Mouse (Mus musculus) MEL (cell line): Measurements from ENCODE around the gene Camkv. TPM values are rescaled to one million over a fixed set of nuclear protein-coding genes. Genes with fewer than 3 reads are reported as not detected.

Experiments
- DNase-seq: peaks from one replicate; pipeline ENCODE4 v3.0.0; 2011; ENCODE audit warnings: low read depth, low spot score
- H3K27ac ChIP-seq: 2 replicates; pipeline ENCODE4 v1.5.1; 2012; ENCODE audit warnings: low read depth, mild to moderate bottlenecking, control low read depth, low read length, moderate library complexity; ENCODE audit not compliant: control insufficient read depth
- H3K27me3 ChIP-seq, 2 experiments: fragments of 150-350 bp in 1 of 2; sonication (generic) in 1 of 2; 2 replicates each; pipeline ENCODE4 v1.6.1; 2012; ENCODE audit warnings: low read length in 2 of 2, mild to moderate bottlenecking in 2 of 2, improper control_type of control experiment in 1 of 2, moderate library complexity in 1 of 2; ENCODE audit not compliant: insufficient read depth in 2 of 2, control insufficient read depth in 1 of 2
- H3K36me3 ChIP-seq, 2 experiments: 2 replicates each; pipeline ENCODE4 v1.6.1; 2012 to 2014; ENCODE audit warnings: low read length in 2 of 2, improper control_type of control experiment in 1 of 2, inconsistent platforms in 1 of 2, mild to moderate bottlenecking in 1 of 2; ENCODE audit not compliant: insufficient read depth in 2 of 2, control insufficient read depth in 1 of 2
- H3K4me1 ChIP-seq, 2 experiments: fragments of 150-350 bp in 1 of 2; sonication (generic) in 1 of 2; 2 replicates each; pipeline ENCODE4 v1.6.1; 2012; ENCODE audit warnings: low read length in 2 of 2, improper control_type of control experiment in 1 of 2, mild to moderate bottlenecking in 1 of 2; ENCODE audit not compliant: insufficient read depth in 2 of 2, control insufficient read depth in 1 of 2
- H3K4me3 ChIP-seq, 2 experiments: fragments of 150-350 bp in 1 of 2; sonication (generic) in 1 of 2; 2 replicates each; pipeline ENCODE4 v1.5.1; 2012; ENCODE audit warnings: low read depth in 2 of 2, low read length in 2 of 2, mild to moderate bottlenecking in 2 of 2, moderate library complexity in 2 of 2, control low read depth in 1 of 2, improper control_type of control experiment in 1 of 2; ENCODE audit not compliant: control insufficient read depth in 1 of 2, insufficient read depth in 1 of 2
- H3K79me2 ChIP-seq: 2 replicates; pipeline ENCODE4 v1.6.1; 2012; ENCODE audit warnings: mild to moderate bottlenecking, low read length, moderate library complexity; ENCODE audit not compliant: control insufficient read depth, poor library complexity, insufficient read depth
- H3K9ac ChIP-seq: 2 replicates; pipeline ENCODE4 v1.6.1; 2012; ENCODE audit warnings: low read depth, mild to moderate bottlenecking, control low read depth, low read length, moderate library complexity; ENCODE audit not compliant: control insufficient read depth, poor library complexity, severe bottlenecking
- H3K9me3 ChIP-seq: fragments of 150-350 bp; sonication (generic); replicated peaks from 2 replicates; pipeline ENCODE4 v1.6.1; 2012; ENCODE audit warnings: mild to moderate bottlenecking, low read length, improper control_type of control experiment, moderate library complexity; ENCODE audit not compliant: insufficient read depth
- E2F4 ChIP-seq: IDR thresholded peaks from 2 replicates; pipeline ENCODE4 v1.6.1; 2011; ENCODE audit warnings: low read depth, low read length, improper control_type of control experiment, borderline replicate concordance
- EP300 ChIP-seq, 2 experiments: IDR thresholded peaks; 2 replicates each; pipeline ENCODE4 v1.6.1; 2011; ENCODE audit warnings: improper control_type of control experiment in 2 of 2, low read length in 2 of 2, low read depth in 1 of 2, mild to moderate bottlenecking in 1 of 2
- GATA1 ChIP-seq: IDR thresholded peaks from 2 replicates; pipeline ENCODE4 v1.6.1; 2011; ENCODE audit warnings: low read depth, low read length, improper control_type of control experiment
- HCFC1 ChIP-seq: IDR thresholded peaks from 2 replicates; pipeline ENCODE4 v1.6.1; 2012; ENCODE audit warnings: low read depth, mild to moderate bottlenecking, inconsistent platforms, low read length, improper control_type of control experiment, moderate library complexity
- MAFK ChIP-seq: IDR thresholded peaks from 2 replicates; pipeline ENCODE4 v1.6.1; 2011; ENCODE audit warnings: low read depth, mild to moderate bottlenecking, low read length, improper control_type of control experiment, borderline replicate concordance
- MEF2A ChIP-seq: IDR thresholded peaks from 2 replicates; pipeline ENCODE4 v1.6.1; 2014; ENCODE audit warnings: low read depth, mild to moderate bottlenecking, inconsistent platforms, low read length, improper control_type of control experiment; ENCODE audit not compliant: poor library complexity, insufficient replicate concordance, severe bottlenecking; ENCODE audit errors: extremely low read depth
- MYB ChIP-seq: IDR thresholded peaks from 2 replicates; pipeline ENCODE4 v1.6.1; 2011; ENCODE audit warnings: mild to moderate bottlenecking, low read depth, low read length, improper control_type of control experiment
- NELFE ChIP-seq: IDR thresholded peaks from 2 replicates; pipeline ENCODE4 v1.6.1; 2011; ENCODE audit warnings: low read depth, low read length, improper control_type of control experiment
- POLR2A ChIP-seq, 2 experiments: IDR thresholded peaks; 2 replicates each; pipeline ENCODE4 v1.6.1; 2011 to 2012; ENCODE audit warnings: low read length in 2 of 2, mild to moderate bottlenecking in 2 of 2, control low read depth in 1 of 2, improper control_type of control experiment in 1 of 2, low read depth in 1 of 2, moderate library complexity in 1 of 2; ENCODE audit not compliant: control insufficient read depth in 1 of 2, insufficient read depth in 1 of 2, poor library complexity in 1 of 2
- RCOR1 ChIP-seq: IDR thresholded peaks from 2 replicates; pipeline ENCODE4 v1.6.1; 2012; ENCODE audit warnings: low read depth, mild to moderate bottlenecking, inconsistent platforms, low read length, improper control_type of control experiment
- TBP ChIP-seq: IDR thresholded peaks from 2 replicates; pipeline ENCODE4 v1.8.0; 2011; ENCODE audit warnings: low read depth, low read length, improper control_type of control experiment
- ZKSCAN1 ChIP-seq: IDR thresholded peaks from 2 replicates; pipeline ENCODE4 v1.6.1; 2012; ENCODE audit warnings: low read depth, mild to moderate bottlenecking, inconsistent platforms, low read length, improper control_type of control experiment, moderate library complexity
- polyA plus RNA-seq, 2 experiments: library from polyadenylated mRNA; stranded (reverse) in 1 of 2; unstranded in 1 of 2; fragments of >175 nt in 1 of 2; fragments of >200 nt in 1 of 2; gene quantifications; 2 replicates each; pipeline versions ENCODE4 v1.2.1 to v1.2.4; 2012; ENCODE audit warnings: low replicate concordance in 2 of 2, low read depth in 1 of 2; ENCODE audit not compliant: insufficient read length in 2 of 2, insufficient read depth in 1 of 2, missing spikeins in 1 of 2
- total RNA-seq: library from RNA; depleted of rRNA; stranded (reverse); fragments of 300-350 nt; gene quantifications from 2 replicates; pipeline ENCODE4 v1.2.3, GENCODE M21; 2012; rRNA removed

The Camkv gene
- total and polyA plus RNA-seq, 3 experiments: 0.08 to 0.14 TPM; not detected in 1

- Histone ChIP-seq H3K27ac (no peak overlapping the region), H3K27me3 (no peaks in the 10 kb centered on the region), H3K79me2 (no peaks in the 10 kb centered on the region), H3K9me3 (no peaks in the 10 kb centered on the region), H3K36me3 (peaks cover 0 to 8% of the 10 kb centered on the region in 2 experiments; a peak in 2 of 4 replicates), H3K9ac (no peak overlapping the region), H3K4me3 (no peak overlapping the region), H3K4me1 (peaks cover 5 to 15% of the 10 kb centered on the region in 2 experiments)
- TF ChIP-seq GATA1 (peak; percentile 69), MAFK (no peak)
- DNase-seq: peak; percentile 56
Measured at GRCm38 (mm10) chr9:107994464-107994863, 59.0 kb downstream of the Camkv start.

- TF ChIP-seq EP300 (IDR thresholded peaks at IDR 0.05; ENCODE audit: low read depth in 1 of 2, low read length in 2 of 2) (no peak), HCFC1 (no peak), E2F4 (no peak)
- TF ChIP-seq, all 39 proteins: peak for 0
- Histone ChIP-seq H3K27ac (no peak overlapping the region), H3K79me2 (no peaks in the 10 kb centered on the region), H3K9me3 (no peaks in the 10 kb centered on the region), H3K4me1 (peaks cover 0 to 10% of the 10 kb centered on the region in 2 experiments; a peak in 1 of 4 replicates), H3K36me3 (peaks cover 0 to 4% of the 10 kb centered on the region in 2 experiments; a peak in 2 of 4 replicates), H3K27me3 (no peaks in the 10 kb centered on the region), H3K9ac (no peak overlapping the region), H3K4me3 (no peak overlapping the region)
- no peak for DNase-seq
Measured at GRCm38 (mm10) chr9:107995513-107995912, 60.0 kb downstream of the Camkv start.

GRCm38 (mm10) chr9:107996049-107996448 lies 60.6 kb downstream of the Camkv start, which contains the start of gene Gm20662:
TSS of gene Gm20662 (plus strand) at chr9:107996349.
- Histone ChIP-seq H3K9me3 (no peaks in the 10 kb centered on the region), H3K27me3 (no peaks in the 10 kb centered on the region), H3K4me3 (no peak within 1 kb of the TSS), H3K27ac (no peak within 1 kb of the TSS), H3K9ac (no peak within 1 kb of the TSS), H3K4me1 (peaks cover 0 to 10% of the 10 kb centered on the region in 2 experiments; a peak in 1 of 4 replicates), H3K79me2 (no peaks in the 10 kb centered on the region), H3K36me3 (peaks cover 0 to 4% of the 10 kb centered on the region in 2 experiments; a peak in 2 of 4 replicates)
- no peak for DNase-seq
- TF ChIP-seq MEF2A (no peak), ZKSCAN1 (no peak), HCFC1 (no peak), RCOR1 (no peak), TBP (no peak), NELFE (no peak), POLR2A (IDR thresholded peaks at IDR 0.05; ENCODE audit: control insufficient read depth in 1 of 2, insufficient read depth in 1 of 2, low read depth in 1 of 2, low read length in 2 of 2, poor library complexity in 1 of 2) (no peak), MYB (no peak)

Other genes with a start within 250 kb of the Camkv start
- not detected in 2 replicates for gene Sema3f, start 225.2 kb upstream of the Camkv start, total RNA-seq
- not detected for gene Sema3f, start 225.2 kb upstream of the Camkv start, polyA plus RNA-seq
- 80.2 and 87.6 TPM in 2 replicates for gene Rbm5, start 164.7 kb upstream of the Camkv start, total RNA-seq
- gene Rbm5, start 164.7 kb upstream of the Camkv start, polyA plus RNA-seq: 100 to 1,000 TPM; 125 to 143 TPM
- 54.2 and 55.8 TPM in 2 replicates for gene Rbm6, start 62.4 kb upstream of the Camkv start, total RNA-seq
- gene Rbm6, start 62.4 kb upstream of the Camkv start, polyA plus RNA-seq: 100 to 1,000 TPM in 1 of 2 experiments, 10 to 100 TPM in 1; 55.7 to 521 TPM
- gene Mon1a, start 47.5 kb upstream of the Camkv start, total RNA-seq: 10.1 and 11.5 TPM in 2 replicates
- 10 to 100 TPM in 1 of 2 experiments, not detected in 1; 13.5 TPM for gene Mon1a, start 47.5 kb upstream of the Camkv start, polyA plus RNA-seq
- gene Mst1r, start 28.8 kb upstream of the Camkv start, total RNA-seq: 136 and 149 TPM in 2 replicates
- 100 to 1,000 TPM in 1 of 2 experiments, not detected in 1; 133 TPM for gene Mst1r, start 28.8 kb upstream of the Camkv start, polyA plus RNA-seq
- gene Actl11, start 7.2 kb upstream of the Camkv start, total RNA-seq: not detected in 2 replicates
- gene Actl11, start 7.2 kb upstream of the Camkv start, polyA plus RNA-seq: not detected
- 37.3 and 43.6 TPM in 2 replicates for gene Traip, start 14.5 kb downstream of the Camkv start, total RNA-seq
- 10 to 100 TPM in 1 of 2 experiments, not detected in 1; 65.2 TPM for gene Traip, start 14.5 kb downstream of the Camkv start, polyA plus RNA-seq
- 15.8 and 18.1 TPM in 2 replicates for gene Uba7, start 39.8 kb downstream of the Camkv start, total RNA-seq
- gene Uba7, start 39.8 kb downstream of the Camkv start, polyA plus RNA-seq: 10 to 100 TPM in 1 of 2 experiments, not detected in 1; 44.1 TPM
- 0.26 and 0.35 TPM in 2 replicates for gene Gm20661, start 47.4 kb downstream of the Camkv start, total RNA-seq
- under 1 TPM in 1 of 2 experiments, not detected in 1; 0.85 TPM for gene Gm20661, start 47.4 kb downstream of the Camkv start, polyA plus RNA-seq
- 54.1 and 65.3 TPM in 2 replicates for gene Inka1, start 50.2 kb downstream of the Camkv start, total RNA-seq
- 10 to 100 TPM in 1 of 2 experiments, not detected in 1; 60.7 TPM for gene Inka1, start 50.2 kb downstream of the Camkv start, polyA plus RNA-seq
- 0.65 and 1.5 TPM in 2 replicates for gene Cdhr4, start 56.8 kb downstream of the Camkv start, total RNA-seq
- 1 to 10 TPM in 1 of 2 experiments, not detected in 1; 4.4 TPM for gene Cdhr4, start 56.8 kb downstream of the Camkv start, polyA plus RNA-seq
- 0.62 and 0.73 TPM in 2 replicates for gene Gm20662, start 60.7 kb downstream of the Camkv start, total RNA-seq
- gene Gm20662, start 60.7 kb downstream of the Camkv start, polyA plus RNA-seq: 1 to 10 TPM in 1 of 2 experiments, not detected in 1; 1.2 TPM
- gene Ip6k1, start 66.8 kb downstream of the Camkv start, total RNA-seq: 35.5 and 37.2 TPM in 2 replicates
- gene Ip6k1, start 66.8 kb downstream of the Camkv start, polyA plus RNA-seq: 10 to 100 TPM; 31.8 to 59.1 TPM
- gene Gmppb, start 113.6 kb downstream of the Camkv start, total RNA-seq: 38.1 and 50.4 TPM in 2 replicates
- 10 to 100 TPM in 1 of 2 experiments, not detected in 1; 26.2 TPM for gene Gmppb, start 113.6 kb downstream of the Camkv start, polyA plus RNA-seq
- gene Amigo3, start 117.5 kb downstream of the Camkv start, total RNA-seq: 1.2 and 2.2 TPM in 2 replicates
- 1 to 10 TPM in 1 of 2 experiments, not detected in 1; 3.4 TPM for gene Amigo3, start 117.5 kb downstream of the Camkv start, polyA plus RNA-seq
- 1.6 and 4.6 TPM in 2 replicates for gene Mst1, start 144.8 kb downstream of the Camkv start, total RNA-seq
- gene Mst1, start 144.8 kb downstream of the Camkv start, polyA plus RNA-seq: 1 to 10 TPM in 1 of 2 experiments, not detected in 1; 10.0 TPM
- 24.9 and 28.5 TPM in 2 replicates for gene Rnf123, start 147.7 kb downstream of the Camkv start, total RNA-seq
- 10 to 100 TPM in 1 of 2 experiments, not detected in 1; 74.8 TPM for gene Rnf123, start 147.7 kb downstream of the Camkv start, polyA plus RNA-seq
- gene Apeh, start 158.9 kb downstream of the Camkv start, total RNA-seq: 57.5 and 76.1 TPM in 2 replicates
- gene Apeh, start 158.9 kb downstream of the Camkv start, polyA plus RNA-seq: 10 to 100 TPM in 1 of 2 experiments, not detected in 1; 69.0 TPM